17 mouse cellular contexts compared by ENCODE assay signal in the genomic region with DNA sequence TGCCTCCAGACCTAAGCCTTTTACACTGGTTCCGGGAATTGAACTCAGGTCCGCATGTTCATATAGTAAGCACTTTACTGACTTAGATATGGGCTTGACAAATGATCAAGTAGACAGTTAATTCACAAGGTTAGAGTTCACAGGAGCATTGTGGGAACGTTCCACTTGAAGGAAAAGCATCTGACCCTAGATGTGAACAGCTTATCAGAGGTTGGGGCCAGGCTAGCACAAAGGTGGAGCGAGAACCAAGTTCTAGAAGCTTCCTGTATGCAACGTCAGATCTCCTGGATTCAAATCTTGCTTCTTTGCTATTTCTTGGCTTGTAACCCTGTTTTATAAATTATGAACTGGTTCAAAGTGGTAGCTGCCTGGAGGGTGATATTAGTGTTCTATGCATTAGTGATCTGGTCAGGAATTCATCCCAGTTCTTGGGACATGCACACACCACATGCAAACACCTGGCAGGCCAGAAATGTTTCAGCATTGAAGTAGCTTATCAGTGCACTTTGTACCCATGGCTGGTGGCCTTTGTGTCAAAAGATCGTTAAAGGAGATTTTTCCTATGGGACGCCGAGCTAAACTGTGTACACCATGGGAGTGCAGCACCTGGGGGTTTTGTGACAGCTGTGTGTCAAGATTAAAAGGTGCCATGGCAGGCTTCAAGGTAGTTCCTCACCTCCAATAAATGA. TPM values are rescaled to one million over a fixed set of nuclear protein-coding genes. Genes with fewer than 3 reads are reported as not detected.
"Had no signal": no experiment of that assay in that cellular context is flagged by ENCODE, and none has a peak within 500 bp of the region (broad histone marks: within the 10 kb centered on the region; RNA-seq: fewer than 3 reads in every experiment).

No protein-coding gene starts in this region.

- H3K4me3 ChIP-seq: limb, embryonic 12.5 days; liver, embryonic 13.5 days; lung, embryonic 15.5 days; midbrain, embryonic 13.5 days; myocyte; neural tube, embryonic 15.5 days had no signal

- H3K36me3 ChIP-seq: limb, embryonic 12.5 days; liver, embryonic 13.5 days; lung, embryonic 15.5 days; midbrain, embryonic 13.5 days; neural tube, embryonic 15.5 days had no signal

- ATAC-seq: hindbrain, embryonic 16.5 days; inflammation-experienced regulatory T-cells, adult 6 months; midbrain, embryonic 13.5 days had no signal

- H3K27ac ChIP-seq: limb, embryonic 12.5 days; liver, embryonic 13.5 days; lung, embryonic 15.5 days; midbrain, embryonic 13.5 days; neural tube, embryonic 15.5 days had no signal

- H3K4me2 ChIP-seq: limb, embryonic 12.5 days; liver, embryonic 13.5 days; lung, embryonic 15.5 days; midbrain, embryonic 13.5 days; neural tube, embryonic 15.5 days had no signal

- H3K9ac ChIP-seq: limb, embryonic 12.5 days; liver, embryonic 13.5 days; lung, embryonic 15.5 days; midbrain, embryonic 13.5 days; neural tube, embryonic 15.5 days had no signal

- H3K9me3 ChIP-seq: limb, embryonic 12.5 days; liver, embryonic 13.5 days; lung, embryonic 15.5 days; midbrain, embryonic 13.5 days; neural tube, embryonic 15.5 days had no signal

- H3K27me3 ChIP-seq: limb, embryonic 12.5 days; lung, embryonic 15.5 days had no signal

- DNase-seq: kidney, adult 2 months; kidney, postnatal 25 days; layer of hippocampus, adult 9-11 months; layer of hippocampus, postnatal 36 days; liver, embryonic 13.5 days; lung, postnatal 14 days; right cerebral cortex, adult 18-20 months; right cerebral cortex, postnatal 25 days; thymus, adult 2 months; thymus, postnatal 25 days had no signal

RNA-seq across cellular contexts. Expression of gene Edaradd, which starts 23.8 kb away (rescaled TPM):
- polyA plus RNA-seq: myocyte had no signal
